Mouse (Mus musculus) ovary, adult 18-20 months (tissue): ENCODE data around the gene Zscan10.
A peak's percentile ranks its signal among the peaks of the same experiment; 100 is the strongest.
"Not testable (repeated sequence)": the region's sequence is repeated elsewhere in the genome, so short reads cannot be mapped to it uniquely, and the experiment has no call there.

Experiments
- DNase-seq: peaks from one replicate; pipeline ENCODE4 v3.0.0; 2022; ENCODE audit warnings: low spot score, mixed read lengths

Gene Zscan10

DNA sequence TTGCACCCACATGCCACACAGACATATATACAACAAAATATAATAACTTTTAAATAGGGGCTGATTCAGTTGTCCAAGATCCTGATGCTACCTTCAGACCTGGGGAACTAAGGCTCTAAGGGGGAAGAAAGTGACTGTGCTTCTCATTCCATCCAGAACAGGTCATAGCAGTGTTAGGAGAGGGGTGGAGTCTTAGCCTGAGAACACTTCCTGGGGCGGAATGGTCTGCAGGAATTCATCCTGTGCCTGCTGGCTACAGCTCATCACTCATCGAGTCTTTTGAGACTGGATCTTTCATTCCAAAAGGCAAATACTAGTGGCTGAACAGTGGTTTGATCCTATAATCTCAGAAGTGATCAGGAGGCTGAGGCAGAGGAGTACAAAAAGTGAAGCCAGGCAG is 13.4 kb upstream of the Zscan10 start:
- DNase-seq = no peak

DNA sequence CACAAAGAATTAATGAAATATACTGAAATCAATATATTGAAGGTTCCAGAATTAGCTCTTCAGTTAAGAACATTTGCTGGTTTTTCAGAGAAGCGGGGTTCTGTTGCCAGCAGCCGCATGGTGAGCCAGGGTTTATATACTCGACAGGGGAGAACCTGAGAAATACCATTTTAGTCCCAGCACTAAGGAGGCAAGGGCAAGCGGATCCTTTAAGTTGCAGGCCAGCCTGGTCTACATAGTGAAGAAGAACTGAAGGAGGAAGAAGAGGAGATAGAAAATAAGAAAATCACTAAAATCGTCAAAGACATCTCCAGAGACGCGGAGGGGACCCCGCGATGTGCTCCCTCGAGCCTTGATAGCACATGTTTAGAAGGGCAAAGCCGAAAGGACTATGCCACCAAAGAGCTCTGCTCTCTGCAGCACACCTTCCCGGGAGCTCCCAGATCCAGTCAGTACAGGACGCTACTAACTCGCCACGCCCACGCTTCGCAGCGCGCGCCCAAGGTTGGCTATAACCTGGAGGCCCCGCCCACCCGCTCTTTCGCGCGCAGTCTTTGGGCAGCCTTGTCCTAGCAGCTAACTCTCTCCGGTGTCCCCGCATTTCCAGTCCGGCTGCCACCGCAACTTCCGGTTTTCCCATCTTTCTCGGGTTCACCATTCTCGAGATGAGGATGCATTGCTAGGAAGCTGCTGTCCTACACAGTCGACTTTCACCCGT is 8.3 kb upstream of the Zscan10 start:
- peak; percentile 93 for DNase-seq

DNA sequence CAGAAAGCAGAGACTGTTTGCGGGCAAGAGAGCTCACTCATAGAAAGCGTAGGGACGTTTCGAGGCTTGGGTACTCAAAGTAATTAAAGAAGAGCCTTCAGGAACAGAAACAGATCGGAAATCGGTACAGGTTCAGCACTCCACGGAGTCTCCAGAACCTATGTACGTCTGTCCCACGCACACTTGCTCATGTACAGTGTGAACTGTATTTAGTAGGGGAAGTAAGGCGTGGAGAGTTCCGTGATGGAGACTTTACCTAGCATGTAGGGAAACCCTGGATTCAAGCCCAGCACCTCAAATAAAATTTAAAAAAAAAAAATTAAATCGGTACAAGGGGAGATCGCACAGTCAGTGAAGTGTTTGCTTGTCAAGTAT is 7.7 kb upstream of the Zscan10 start:
- no peak for DNase-seq

DNA sequence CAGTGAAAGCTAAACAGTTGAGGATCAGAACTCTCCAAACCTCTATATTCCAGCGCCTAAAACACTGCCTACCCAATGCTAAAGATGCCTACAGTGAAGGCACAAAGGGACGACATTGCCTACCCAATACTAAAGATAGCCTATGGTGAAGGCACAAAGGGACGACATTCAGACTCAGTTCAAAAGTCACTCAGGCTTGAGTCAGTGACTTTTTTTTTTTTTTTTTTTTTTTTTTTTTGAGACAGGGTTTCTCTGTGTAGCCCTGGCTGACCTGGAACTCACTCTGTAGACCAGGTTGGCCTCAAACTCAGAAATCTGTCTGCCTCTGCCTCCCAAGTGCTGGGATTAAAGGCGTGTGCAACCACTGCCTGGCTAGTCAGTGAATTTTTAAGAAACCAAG is 5.5 kb upstream of the Zscan10 start:
- DNase-seq = not testable (repeated sequence)

DNA sequence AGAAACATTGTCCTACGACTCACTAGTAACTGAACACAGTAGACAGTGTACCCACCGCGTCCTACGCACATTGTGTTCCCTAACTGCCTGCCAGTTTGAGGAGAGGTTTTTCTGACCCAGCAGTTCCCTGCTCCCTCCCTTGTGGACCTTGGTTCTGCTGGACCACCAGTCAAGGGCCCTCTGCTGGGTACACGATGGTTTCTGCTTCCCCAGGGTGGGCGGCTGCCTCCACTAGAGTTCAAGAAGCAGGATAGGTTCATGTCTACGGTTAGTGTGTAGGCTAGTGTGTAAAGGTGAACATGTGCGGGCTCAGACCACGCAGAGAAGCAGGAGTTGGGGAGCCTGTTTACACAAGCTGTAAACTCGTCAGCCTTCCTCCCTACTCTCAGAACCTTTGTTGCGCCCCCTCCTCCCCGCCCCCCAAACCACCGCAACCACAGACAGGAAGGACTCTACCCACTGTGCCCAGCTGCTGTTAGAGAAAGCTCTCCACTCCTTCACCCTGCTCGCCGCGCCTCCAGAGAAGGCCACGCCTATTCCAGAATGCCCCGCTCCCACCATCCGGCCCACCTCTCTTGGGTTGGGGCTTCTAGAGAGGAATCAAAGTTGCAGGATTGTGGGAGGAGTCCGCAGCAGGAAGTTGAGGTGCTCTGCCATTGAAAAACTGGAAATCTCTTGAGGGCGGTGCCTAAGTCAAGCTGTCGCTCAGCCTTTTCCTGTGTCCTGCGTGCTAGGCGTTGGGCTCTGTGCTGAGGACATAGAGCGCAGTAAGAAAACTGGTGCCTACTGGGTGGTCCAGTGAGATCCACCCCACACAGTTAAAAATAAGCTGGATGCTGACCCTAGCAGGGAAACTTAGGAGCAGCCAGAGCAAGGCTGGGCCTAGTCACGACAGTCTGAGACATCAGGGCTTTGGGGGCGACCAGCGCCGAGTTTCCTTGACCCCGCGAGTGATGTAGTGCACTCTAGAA is 1.8 kb upstream of the Zscan10 start, which contains the start of gene Zfp13:
TSS of gene Zfp13 (minus strand) at position 906 of the 971 bp plus-strand sequence.
- DNase-seq = peak; percentile 92

DNA sequence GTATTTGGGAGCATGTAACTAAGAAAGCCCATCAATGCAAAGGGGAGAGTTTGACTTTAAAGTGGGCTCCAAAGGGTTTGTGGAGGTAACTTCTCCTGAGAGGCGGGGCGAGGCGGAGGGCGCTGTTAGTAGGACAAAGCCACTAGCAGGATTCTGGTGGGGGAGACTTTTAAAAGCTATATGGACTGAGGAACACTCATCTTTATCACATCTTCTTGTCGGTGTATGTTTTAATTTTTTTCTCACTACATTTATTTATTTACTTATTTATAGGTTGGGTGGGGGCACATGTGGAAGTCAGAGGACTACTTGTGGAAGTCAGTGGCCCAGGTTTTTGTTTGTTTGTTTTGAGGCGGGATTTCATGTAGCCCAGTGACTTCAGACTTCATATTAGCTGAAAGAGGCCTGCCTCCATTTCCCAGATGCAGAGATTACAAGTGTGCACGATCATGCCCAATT is 1.0 kb upstream of the Zscan10 start:
- DNase-seq = no peak

DNA sequence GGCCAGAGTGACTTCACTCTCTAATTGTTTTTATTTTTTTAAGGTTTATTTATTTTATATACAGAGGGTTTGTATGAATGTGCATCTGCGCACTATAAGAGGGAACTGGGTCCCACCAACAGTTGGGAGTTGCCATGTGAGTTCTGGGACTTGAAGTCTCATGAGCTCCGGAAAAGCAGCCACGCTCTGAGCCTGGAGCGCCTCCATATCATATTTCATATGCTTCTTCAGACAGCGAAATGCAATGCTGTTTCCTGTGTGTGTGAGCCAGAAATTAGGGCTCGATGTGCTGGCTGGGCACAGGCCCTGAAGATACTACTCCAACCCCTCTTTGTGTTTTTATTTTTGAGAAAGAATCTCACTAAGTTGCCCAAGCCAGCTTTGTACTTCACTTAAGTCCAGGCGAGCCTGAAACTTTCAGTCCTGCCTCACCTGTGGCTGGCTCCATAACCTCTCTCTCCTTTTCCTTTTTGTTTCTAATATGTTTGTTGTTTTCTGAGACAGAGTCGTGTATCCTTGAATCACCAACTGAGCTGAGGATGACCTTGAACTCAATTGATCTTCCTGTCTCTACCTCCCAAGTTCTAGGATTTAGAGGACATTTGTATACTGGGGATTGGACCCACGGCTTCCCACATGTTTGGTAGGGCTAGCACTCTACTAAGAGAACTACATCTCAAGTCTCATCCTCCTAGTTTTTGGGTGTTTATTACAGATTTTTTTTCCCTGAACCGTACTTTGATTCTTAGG is 1.4 kb downstream of the Zscan10 start:
- DNase-seq = no peak

DNA sequence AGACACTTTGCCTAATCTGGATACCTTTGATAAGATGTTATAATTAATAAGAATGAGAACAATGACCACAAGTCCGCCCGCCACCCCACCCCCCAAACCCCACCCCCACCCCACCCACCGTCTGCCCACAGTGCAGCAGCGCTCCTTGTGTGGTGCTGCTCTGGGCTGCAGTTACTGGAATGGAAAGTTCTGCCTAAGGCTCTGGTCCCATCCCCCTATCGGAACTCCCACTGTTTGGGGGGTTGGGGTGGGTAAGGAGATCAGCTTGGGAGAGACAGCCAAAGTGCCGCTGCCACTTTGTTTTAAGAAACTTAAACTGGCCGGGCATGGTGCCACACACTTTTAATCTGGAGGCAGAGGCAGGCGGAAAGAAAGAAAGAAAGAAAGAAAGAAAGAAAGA is 2.4 kb downstream of the Zscan10 start:
- no peak for DNase-seq

DNA sequence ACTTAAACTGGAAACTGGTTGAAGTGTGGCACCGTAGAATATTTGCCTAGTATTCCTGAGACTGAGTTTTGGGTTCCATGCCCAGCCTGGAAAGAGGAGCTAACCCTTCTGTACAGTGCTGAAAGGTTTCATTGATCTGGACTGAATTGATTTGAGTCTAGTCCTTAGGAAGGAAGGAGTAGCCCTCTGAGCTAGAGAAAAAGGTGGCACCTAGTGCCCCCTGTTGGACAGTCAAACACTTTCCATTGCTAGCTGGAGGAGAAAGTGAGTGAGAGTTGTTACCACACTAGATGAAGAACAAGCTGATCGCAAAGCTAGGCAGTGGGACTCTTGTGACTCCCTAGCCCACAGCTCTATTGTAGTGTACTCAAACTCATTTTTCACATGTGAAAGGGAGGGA is 2.9 kb downstream of the Zscan10 start:
- no peak for DNase-seq

DNA sequence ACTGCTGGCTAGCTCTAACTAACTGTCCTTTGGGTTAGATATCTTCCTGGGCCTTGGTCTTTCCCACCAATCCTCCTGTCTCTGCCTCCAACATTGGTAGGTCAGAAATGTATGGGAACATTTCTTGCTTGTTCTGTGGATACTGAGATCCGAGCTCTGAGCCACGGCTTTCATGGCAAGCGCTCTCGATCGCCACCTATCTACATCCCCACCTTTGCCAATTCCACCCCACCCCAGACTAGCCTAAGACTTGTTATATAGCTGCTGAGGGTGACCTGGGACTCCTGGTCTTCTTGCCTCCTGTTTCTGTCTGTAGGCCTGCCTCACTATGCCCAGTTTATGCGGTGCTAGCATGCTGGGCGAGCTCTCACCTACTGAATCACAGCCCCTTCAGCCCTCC is 3.7 kb downstream of the Zscan10 start:
- no peak for DNase-seq

DNA sequence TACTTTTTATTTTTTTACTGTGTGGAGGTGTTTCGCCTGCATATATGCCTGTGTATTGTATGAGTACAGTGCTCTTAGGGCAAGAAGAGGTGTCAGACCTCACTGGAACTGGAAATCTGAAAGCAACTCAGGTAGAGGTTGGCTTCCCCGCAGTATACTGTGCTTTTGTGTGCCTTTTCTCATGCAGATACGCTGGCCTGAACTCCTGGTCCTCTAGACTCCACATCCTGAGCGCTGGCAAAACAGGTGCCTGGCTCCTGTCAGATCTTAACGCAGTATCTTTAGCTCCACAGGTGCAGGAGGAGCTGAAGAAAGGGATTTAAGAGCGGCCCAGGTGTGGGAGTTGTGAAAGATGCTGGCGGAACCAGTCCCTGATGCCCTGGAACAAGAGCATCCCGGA is 4.6 kb downstream of the Zscan10 start:
- no peak for DNase-seq

DNA sequence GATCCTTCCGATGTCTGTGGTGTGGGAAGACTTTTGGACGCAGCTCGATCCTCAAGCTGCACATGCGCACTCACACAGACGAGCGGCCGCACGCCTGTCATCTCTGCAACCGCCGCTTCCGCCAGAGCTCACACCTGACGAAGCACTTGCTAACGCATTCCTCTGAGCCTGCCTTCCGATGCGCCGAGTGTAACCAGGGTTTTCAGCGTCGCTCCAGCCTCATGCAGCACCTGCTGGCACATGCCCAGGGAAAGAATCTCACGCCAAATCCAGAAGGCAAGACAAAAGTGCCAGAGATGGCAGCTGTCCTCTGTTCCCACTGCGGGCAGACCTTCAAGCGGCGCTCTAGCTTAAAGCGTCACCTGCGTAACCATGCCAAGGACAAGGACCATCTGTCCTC is 9.0 kb downstream of the Zscan10 start:
- DNase-seq = no peak

DNA sequence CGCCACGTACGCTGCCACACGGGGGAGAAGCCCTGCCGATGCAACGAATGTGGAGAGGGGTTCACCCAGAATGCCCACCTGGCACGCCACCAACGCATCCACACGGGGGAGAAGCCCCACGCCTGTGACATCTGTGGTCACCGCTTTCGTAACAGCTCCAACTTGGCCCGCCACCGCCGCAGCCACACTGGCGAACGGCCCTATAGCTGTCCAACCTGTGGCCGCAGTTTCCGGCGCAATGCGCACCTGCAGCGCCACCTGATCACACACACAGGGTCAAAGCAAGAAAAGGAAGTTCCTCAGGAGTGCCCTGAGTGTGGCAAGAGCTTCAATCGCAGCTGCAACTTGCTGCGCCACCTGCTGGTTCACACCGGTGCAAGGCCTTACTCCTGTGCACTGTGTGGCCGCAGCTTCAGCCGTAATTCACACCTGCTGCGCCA is 9.7 kb downstream of the Zscan10 start:
- DNase-seq = no peak

DNA sequence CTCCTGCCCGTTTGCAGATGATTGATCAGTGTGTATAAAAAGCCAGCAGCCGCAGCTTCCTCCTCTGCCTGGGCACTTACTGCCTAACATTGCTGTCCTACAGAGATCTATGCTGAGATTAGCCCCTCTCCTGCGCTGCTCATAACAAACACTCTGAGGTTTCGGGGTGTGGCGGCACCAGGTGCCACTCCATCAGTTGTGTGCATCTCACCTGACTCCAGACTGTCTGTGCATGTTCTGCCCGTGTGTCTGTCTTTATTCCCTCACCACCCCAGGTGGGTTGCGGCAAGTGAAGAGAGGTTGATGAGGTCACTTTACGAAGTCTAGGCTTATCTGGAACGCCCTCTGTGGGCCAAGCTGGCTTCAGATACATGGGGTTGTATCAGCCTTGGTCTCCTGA is 16.4 kb downstream of the Zscan10 start:
- DNase-seq = no peak

DNA sequence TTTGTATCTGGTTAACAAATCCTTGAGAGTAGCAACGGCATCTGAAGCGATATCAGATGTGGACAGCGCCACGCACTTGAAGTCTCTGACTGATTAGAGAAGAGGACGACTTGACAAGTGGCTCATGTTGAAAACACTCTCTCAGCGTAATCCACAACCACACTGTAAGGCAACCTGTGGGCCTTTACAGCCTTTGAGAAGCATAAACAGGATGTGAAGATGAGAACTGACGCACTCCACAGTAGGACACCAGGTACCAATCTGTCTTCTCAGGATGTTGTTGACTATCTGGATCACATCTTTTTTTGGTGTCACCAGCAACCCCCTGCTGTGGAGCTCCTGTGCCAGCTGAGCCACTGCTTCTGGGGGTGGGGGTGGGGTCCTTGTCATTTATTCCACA is 19.7 kb downstream of the Zscan10 start:
- DNase-seq = no peak

DNA sequence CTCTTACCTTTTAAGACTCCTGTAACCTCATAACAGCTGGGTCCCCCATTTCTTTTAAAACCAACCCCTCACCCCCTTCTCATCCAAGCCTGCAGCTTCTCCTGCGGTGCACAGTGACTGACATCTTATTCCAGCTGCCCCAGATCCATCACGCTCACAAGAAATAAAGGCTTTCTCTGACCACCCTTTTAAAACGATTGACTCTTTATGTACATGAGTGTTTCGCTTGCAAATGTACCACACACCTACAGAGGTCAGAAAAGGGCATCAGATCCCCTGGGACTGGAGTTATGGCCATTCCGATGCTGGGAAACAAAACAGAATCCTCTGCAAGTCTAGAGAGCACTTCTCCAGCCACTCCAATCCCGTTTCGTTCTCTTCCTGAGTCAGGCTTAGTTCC is 27.2 kb downstream of the Zscan10 start:
- DNase-seq = no peak

DNA sequence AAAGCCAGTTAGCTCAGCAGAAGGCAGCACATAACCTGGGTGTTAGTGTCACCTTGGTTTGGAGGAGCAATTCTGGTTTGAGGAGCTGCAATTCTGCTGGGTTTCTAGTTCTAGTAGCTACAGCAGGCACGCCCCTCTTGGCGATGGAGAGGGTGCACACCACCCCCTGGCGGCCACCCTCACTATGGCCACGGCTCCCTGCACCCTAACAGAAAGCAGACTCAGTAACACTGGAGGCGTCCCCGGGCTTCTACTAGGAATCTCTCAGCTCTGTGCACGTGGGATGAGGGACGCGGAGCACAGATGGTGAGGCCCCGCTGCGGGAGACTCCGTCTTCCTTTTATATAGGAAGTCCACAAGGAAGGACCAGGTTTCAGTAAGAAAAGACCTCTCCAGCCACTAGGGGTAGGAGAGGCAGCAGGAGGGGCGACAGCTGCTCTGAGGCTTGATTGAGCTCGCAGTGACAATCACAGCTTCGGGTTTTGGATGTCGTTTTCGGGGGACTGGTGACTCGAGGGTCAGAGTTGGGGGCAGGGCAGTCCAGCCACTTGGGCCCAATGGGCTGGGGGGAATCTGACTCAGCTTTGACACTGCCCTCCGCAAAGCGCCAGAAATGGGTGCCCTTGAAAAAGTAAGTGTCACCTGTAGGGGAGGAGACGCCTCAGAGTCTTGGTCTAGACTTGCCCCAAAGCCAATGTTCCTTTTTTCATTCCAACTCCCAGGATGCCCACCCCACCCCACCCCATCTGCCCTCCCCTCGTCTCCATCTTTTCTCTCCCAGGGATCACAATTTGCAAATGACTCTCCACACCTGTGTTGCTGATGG is 29.8 kb downstream of the Zscan10 start:
- DNase-seq = peak; percentile 41

DNA sequence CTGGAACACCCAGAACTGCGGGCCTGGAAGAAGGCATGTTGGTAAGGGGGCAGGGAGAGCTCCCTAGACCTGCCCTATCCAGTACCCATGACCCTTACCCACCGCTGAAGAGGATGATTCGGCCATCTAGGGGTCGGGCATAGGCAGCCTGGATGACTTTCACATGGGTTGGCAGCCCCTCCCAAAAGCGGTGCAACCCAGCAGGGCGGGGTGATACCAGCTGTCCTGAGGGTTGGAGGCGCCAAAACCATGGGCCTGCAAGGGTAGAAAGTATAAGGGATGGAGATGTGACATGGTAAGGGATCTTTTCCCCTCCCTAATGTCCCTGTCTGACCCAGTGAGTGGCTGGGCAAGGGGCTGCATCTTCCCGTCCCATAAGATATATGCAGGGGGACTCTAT is 30.6 kb downstream of the Zscan10 start:
- no peak for DNase-seq

DNA sequence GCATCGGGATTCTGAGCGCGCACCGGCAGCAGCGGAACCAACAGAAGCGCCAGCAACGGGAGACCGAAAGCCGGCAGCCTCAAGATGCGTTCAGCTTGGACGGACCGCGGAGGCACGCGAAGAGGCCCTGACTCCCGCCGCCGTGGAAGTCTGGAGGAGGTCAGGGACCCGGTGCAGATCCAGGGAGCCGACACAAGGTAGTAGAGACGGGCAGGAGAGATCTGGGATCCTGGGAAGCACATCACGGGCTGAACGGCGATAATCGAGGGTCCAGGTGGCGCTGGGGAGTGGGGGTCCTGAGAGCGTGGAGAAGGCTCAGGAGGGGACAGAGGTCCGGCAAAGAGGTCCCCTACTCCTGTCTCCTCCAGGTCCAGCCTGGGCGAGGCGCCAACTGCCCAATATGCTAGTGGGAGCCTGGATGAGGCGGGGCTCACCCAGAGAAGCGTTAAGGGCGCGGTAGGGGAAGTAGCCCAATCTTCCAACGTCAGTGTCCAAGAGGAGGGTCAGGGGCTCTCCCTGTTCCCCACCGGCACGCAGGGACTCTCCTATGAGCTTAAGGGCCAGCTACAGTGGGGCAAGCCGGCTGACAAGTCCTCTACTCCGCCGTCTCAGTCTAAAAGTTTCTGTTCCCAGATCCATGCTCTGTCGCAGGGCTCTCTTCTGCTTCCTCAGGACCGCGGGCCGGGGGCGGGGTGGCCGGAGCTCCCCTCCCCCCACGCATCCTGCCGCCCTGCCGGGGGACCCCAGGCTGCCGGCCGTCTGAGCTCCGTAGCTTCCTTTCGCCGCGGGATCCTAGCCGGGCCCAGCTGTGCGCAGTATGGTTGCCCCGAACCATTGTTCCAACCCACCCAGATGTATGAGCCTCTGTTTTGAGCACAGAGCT is 44.2 kb downstream of the Zscan10 start, which contains the start of gene Mmp25:
TSS of gene Mmp25 (minus strand) at position 665 of the 883 bp plus-strand sequence.
- DNase-seq = no peak

DNA sequence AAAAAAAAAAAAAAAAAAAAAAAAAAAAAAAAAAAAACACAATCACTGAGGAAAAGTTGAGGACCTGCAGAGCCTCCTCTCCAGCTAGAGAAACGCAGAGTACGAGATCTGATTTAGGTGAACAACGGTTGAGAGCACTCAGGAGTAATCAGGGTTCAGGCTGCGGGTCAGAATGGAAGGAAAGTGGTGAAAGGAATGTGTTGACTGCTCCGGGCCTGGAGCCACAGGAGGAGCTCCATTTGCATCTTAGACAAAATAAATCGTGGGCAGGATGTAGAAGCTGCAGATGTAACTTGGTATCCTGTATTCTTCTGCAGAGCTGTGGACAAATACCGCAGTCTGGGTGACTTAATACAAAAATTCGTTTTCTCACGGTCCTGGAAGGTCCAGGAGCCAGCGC is 45.2 kb downstream of the Zscan10 start:
- no peak for DNase-seq
